Mouse (Mus musculus) left cerebral cortex, adult 2 months (tissue): ENCODE results near the gene Stk35. TPM values are rescaled to one million over a fixed set of nuclear protein-coding genes. Genes with fewer than 3 reads are reported as not detected.

ENCODE experiments used
- DNase-seq, 2 experiments: peaks; one replicate each; pipeline ENCODE4 v3.0.0; 2021 to 2022; ENCODE audit warnings: low spot score in 2 of 2, mixed read lengths in 1 of 2; ENCODE audit errors: extremely low spot score in 1 of 2
- H3K27ac ChIP-seq: fragments of 200-600 bp; 2 replicates; pipeline ENCODE4 v1.8.1; 2022
- H3K4me3 ChIP-seq: fragments of 200-600 bp; 2 replicates; pipeline ENCODE4 v1.8.1; 2022
- CTCF ChIP-seq: fragments of 200-600 bp; IDR thresholded peaks from 2 replicates; pipeline ENCODE4 v1.8.1; 2022; ENCODE audit warnings: antibody characterized with exemption, mild to moderate bottlenecking, moderate library complexity
- intact Hi-C: fragments of 180-260 bp; cut with DNase I; formaldehyde crosslinking; loops from one replicate; pipeline ENCODE4 v1.15.1; 2025
- total RNA-seq, 2 experiments: library from RNA; stranded (reverse); gene quantifications; 2 replicates each; pipeline ENCODE4 v1.2.3; 2021

Stk35 gene
- total RNA-seq, 2 experiments from 2014 or later = 33.5 to 37.1 TPM

- DNase-seq = no peak
- intact Hi-C loops = no loop called here
These were observed 76.6 kb downstream of the Stk35 start for GRCm38 (mm10) chr2:129876935-129877334.

GRCm38 (mm10) chr2:129879817-129880216 is 79.5 kb downstream of the Stk35 start:
- intact Hi-C loops = loop anchor here (1.0 to 5.0 kb wide), 2 partner anchors 178 to 287 kb away; no protein-coding TSS in a partner anchor
- TF ChIP-seq CTCF = peak; percentile 81
- H3K4me3 ChIP-seq = no peak overlapping the region
- peak; percentile 56 to 66 for DNase-seq
- no peak overlapping the region for H3K27ac ChIP-seq

More at GRCm38 (mm10) chr2:129876935-129877334, 76.6 kb downstream of the Stk35 start:
- Histone ChIP-seq H3K4me3 (no peak overlapping the region), H3K27ac (no peak overlapping the region)
- TF ChIP-seq CTCF = no peak

GRCm38 (mm10) chr2:129880226-129880625 is 79.9 kb downstream of the Stk35 start:
- intact Hi-C loops = loop anchor here (1.0 to 5.0 kb wide), 2 partner anchors 178 to 287 kb away; no protein-coding TSS in a partner anchor
- no peak for DNase-seq
- TF ChIP-seq CTCF = no peak
- Histone ChIP-seq H3K4me3 (no peak overlapping the region), H3K27ac (no peak overlapping the region)

GRCm38 (mm10) chr2:129881886-129882285 is 81.6 kb downstream of the Stk35 start:
- no peak for DNase-seq
- no peak for TF ChIP-seq CTCF
- Histone ChIP-seq H3K4me3 (no peak overlapping the region), H3K27ac (no peak overlapping the region)
- intact Hi-C loops = loop anchor here (5.0 kb wide), 1 partner anchor 285 kb away; no protein-coding TSS in a partner anchor

Other genes with a start within 250 kb of the Stk35 start
- gene Sirpa, start 207.7 kb upstream of the Stk35 start, total RNA-seq = 100 to 1,000 TPM; 375 to 384 TPM
- gene Pdyn, start 100.7 kb upstream of the Stk35 start, total RNA-seq = 10 to 100 TPM; 29.6 to 33.9 TPM
- gene Tgm3, start 211.8 kb downstream of the Stk35 start, total RNA-seq = 1 to 10 TPM; 3.2 to 3.3 TPM